Mouse (Mus musculus) lung, postnatal 14 days (tissue): ENCODE data around the gene Trafd1.

Source experiments
- DNase-seq: peaks from one replicate; pipeline ENCODE4 v3.0.0; 2021

Trafd1 gene

GRCm38 (mm10) chr5:121385461-121386119 lies at the start of gene Trafd1:
Gene Trafd1 (minus strand): TSS chr5:121385632.
- DNase-seq: peak; percentile 96

GRCm38 (mm10) chr5:121428954-121429353 lies 43.5 kb upstream of the Trafd1 start:
- DNase-seq: no peak

GRCm38 (mm10) chr5:121423297-121423696 lies 37.9 kb upstream of the Trafd1 start:
- DNase-seq: no peak

- DNase-seq: no peak
Measured at GRCm38 (mm10) chr5:121422787-121423186, 37.4 kb upstream of the Trafd1 start.

GRCm38 (mm10) chr5:121420721-121421120 lies 35.3 kb upstream of the Trafd1 start:
- no peak for DNase-seq

DNA sequence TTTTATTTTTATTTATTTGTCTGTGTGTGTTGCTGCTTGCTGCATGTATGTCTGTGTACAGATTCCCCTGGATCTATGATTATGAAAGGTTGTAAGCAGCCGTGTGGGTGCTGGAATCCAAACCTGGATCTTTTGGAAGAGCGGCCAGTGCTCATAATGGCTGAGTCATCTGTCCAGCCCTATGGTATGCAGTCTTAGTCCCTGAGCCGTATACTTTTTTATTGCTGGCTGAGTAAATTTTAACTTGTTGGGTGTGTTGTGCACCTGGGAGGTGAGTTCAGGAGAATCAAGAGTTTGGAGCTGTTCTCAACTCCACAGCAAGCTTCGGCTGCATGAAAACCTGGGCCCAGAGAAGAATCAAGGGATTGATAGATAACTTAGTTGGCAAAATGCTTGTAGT lies 25.5 kb upstream of the Trafd1 start:
- no peak for DNase-seq

DNA sequence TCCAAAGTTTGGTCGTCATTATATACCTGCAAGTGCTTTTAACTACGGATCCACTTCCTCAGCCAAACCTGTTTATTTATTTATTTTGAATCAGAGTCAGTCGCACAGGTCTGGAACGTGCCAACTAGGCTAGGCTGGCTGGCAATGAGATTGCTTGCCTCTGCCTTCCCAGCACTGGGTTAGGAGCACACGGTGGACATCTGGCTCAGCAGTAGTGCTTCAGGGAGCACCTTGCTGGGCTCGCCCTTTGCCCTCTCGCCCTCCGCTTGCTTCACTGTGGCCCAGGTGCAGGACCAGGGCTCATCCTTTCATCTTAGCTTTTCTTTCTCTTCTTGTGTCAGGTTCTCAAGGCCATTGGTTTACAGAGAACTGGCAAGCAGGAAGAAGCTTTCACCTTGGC lies 22.4 kb upstream of the Trafd1 start:
- DNase-seq: no peak

GRCm38 (mm10) chr5:121400849-121401248 lies 15.4 kb upstream of the Trafd1 start:
- DNase-seq: no peak

DNA sequence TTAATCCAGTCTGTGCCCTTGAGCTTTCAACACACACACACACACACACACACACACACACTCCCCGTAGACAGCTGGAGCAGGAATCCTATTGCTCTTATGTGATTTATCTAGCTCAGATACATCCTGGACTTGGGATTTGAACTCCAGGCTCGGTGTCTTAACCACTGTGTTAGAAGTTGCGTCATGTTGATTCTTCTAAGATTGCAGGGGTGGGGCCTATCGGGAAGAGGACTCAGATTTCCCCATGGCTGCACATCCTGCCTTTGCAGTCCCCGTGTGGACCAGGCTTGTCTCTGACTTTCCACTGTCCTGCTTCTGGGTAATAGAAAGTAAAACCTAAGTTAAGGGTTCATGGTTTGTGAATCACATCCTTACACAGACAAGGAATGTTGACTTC lies 14.6 kb upstream of the Trafd1 start:
- no peak for DNase-seq

GRCm38 (mm10) chr5:121399540-121399939 lies 14.1 kb upstream of the Trafd1 start:
- no peak for DNase-seq

- no peak for DNase-seq
Measured at GRCm38 (mm10) chr5:121398965-121399462, 13.6 kb upstream of the Trafd1 start.

DNA sequence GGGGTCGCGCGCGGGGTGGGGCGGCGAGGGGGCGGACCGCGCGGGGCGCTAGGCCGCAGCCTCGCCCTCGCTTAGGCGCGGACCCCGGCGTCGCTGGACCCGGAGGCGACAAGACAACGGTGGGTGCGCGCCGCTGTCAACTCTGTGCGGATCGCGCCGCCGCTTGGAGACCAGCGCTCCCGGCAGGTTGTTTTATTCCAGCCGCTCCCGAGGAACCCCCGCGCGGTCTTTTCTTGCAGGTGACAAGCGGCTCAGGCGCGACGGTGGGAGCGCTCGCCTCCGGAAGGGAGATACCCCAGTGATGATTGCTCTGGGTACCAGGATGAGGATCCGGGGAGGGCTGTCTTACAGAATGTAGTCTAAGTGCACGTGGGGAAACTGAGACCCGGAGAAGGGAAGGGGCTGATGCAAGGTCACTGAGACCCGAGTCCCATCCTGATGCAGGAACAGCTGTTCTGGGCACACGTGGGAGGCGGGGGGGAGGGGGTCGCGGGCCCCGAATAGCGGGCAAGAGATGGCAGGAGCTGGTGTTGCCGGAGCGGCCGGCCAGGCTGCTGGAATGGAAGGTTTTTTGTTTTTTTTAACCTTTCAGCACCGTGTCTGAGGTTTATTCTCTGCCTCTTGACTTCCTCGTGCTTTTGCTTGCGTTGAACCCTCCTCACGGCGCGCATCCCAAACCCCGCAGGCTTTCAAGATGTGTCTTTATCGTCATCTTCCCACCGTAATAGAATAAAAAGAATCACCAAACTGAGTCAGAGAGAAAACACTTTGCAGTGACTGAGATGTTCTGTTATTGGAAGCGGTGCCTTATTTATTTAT lies 12.9 kb upstream of the Trafd1 start:
- DNase-seq: no peak

GRCm38 (mm10) chr5:121397187-121398145 lies 12.0 kb upstream of the Trafd1 start, which contains the start of gene Naa25:
Gene Naa25 (plus strand): TSS chr5:121397936.
- peak; percentile 97 for DNase-seq

- DNase-seq: no peak
Measured at GRCm38 (mm10) chr5:121395621-121396020, 10.2 kb upstream of the Trafd1 start.

GRCm38 (mm10) chr5:121393402-121393801 lies 8.0 kb upstream of the Trafd1 start:
- DNase-seq: no peak

- peak; percentile 64 for DNase-seq
Measured at GRCm38 (mm10) chr5:121392667-121393380, 7.4 kb upstream of the Trafd1 start.

GRCm38 (mm10) chr5:121389691-121390090 lies 4.3 kb upstream of the Trafd1 start:
- no peak for DNase-seq

DNA sequence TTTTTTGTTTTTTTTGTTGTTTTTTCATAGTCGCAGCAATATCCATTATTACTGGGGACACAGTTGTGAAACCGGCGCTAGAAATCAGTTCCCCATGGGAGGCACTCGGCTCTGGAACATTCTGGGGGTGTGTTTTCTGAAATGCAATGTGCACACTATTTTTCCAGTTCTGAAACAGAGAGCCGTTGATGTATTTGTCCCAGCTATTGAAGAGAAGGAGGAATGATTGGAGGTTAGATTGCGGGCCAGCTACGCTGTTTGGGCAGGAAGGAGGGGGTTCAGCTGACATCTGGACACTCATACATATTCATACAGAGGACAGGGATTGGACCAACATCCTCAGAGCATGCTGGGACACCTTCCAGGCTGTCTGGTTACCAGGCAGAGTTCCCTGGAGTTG lies 3.7 kb upstream of the Trafd1 start:
- DNase-seq: no peak

DNA sequence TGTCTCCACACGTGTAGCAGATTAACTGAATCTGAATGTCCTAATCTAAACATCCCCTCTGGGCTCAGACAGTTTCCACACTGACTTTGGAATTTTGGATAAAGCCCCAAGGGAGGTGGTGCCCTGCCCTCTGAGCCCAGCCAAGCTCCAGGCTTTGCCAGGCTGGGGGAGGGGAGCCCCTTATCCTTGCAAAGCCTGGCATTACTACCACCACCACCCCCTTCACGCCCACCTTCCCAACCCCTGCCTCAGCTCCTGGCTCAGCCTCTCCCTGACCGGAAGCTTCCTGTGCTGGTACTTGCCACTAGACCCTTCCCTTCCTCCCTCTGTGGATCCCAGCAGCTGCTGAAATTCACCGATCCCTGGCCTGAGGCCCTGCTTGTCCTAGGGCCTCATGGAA lies 1.7 kb upstream of the Trafd1 start:
- peak; percentile 25 for DNase-seq

GRCm38 (mm10) chr5:121386120-121386909 lies 883 bp upstream of the Trafd1 start:
- DNase-seq: no peak

DNA sequence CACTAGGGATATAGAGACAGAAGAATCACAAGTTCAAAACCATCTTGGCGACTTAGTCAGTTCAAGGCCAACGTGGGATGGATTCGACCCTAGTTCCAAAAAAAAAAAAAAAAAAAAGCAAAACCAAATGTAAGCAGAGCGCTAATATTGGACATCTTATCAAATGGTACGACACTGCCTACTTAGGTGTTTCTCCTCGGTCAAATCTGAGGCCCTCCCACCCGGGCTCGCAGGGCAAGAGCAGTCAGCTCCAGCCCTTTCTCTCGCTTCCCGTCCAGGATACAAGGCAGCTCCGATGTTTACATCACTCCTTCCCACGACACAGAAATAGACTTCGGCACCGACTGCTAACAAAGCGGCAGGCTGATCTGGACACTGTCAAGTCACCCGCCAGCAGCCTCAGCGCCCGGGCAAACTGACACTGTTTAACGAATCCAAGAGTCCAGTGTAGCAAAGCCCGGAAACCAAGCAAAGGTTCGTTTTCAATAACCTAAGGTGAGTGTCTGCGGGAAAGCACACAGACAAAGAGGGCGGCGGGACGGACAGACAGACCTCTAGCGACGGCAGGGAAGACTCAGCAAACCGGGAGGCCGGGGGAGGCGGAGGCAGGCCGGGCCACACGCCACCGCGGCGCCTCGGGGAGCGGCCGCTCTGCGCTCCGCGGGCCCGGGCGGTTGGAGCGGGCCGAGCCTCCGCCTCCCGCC lies 523 bp downstream of the Trafd1 start:
- peak; percentile 61 for DNase-seq
